Comparison of ENCODE assay signal across 27 mouse cellular contexts in the genomic region with DNA sequence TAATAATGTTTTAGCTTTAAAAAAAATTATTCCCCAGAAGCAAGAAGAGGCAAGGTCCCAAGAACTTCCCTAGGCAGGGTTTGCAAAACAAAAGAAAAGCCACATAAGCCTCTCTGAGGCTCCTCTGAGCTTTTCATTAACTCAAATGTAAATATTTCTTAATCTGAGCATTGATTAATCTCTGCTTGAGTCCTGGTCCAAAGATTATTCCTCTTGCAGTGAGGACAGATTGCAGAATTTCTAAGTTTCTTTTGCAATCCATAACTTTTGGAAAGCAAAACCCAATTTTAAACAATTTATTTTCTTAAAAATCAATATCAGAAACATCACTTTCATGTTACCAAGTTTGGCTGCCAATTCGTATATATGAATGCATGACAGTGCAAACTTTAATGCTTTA. TPM values are rescaled to one million over a fixed set of nuclear protein-coding genes. Genes with fewer than 3 reads are reported as not detected.
DNase-seq lines count a peak whose midpoint lies in the region; ATAC-seq and TF ChIP-seq lines count a peak whose summit lies in the region.
"Had no signal": no experiment of that assay in that cellular context is flagged by ENCODE, and none has a peak within 500 bp of the region (broad histone marks: within the 10 kb centered on the region; RNA-seq: fewer than 3 reads in every experiment).

No protein-coding gene starts in this region.

- no peaks in the 10 kb centered on the region for H3K36me3 ChIP-seq in liver, adult 2 months (ENCODE audit: control insufficient read depth, insufficient read depth, low read length)
- H3K36me3 ChIP-seq in liver, embryonic 11.5 days (ENCODE audit: control insufficient read depth, insufficient read depth, low read length): no peaks in the 10 kb centered on the region
- H3K36me3 ChIP-seq in liver, postnatal 0 days (replicated peaks; ENCODE audit: insufficient read depth, low read length): no peaks in the 10 kb centered on the region
- H3K36me3 ChIP-seq: G1E had no signal

- no peak for ATAC-seq in liver, embryonic 11.5 days (replicated peaks; ENCODE audit: low FRiP score)
- peak; percentile 64 for ATAC-seq in liver, postnatal 0 days
- ATAC-seq: activated CD4-positive, CD25-positive, alpha-beta regulatory T cell, adult 4 months; CD4-positive, CD25-positive, alpha-beta regulatory T cell, adult 4 months; Patski had no signal

- no peak overlapping the region for H3K27ac ChIP-seq in liver, adult 2 months (replicated peaks; ENCODE audit: insufficient read depth, low read depth, low read length)
- H3K27ac ChIP-seq in liver, embryonic 11.5 days (ENCODE audit: low read depth, low read length): no peak overlapping the region
- H3K27ac ChIP-seq in liver, postnatal 0 days (ENCODE audit: low read depth): no peak overlapping the region

- DNase-seq in kidney, adult 9 months: peak; percentile 42
- DNase-seq in kidney, adult 11 months: no peak
- DNase-seq in liver, adult 2 months (ENCODE audit: extremely low read depth, low read depth, low spot score): peak; percentile 97
- DNase-seq in liver, embryonic 11.5 days (ENCODE audit: low spot score): no peak
- DNase-seq in liver, postnatal 0 days: no peak
- DNase-seq in liver: no peak
- DNase-seq: adrenal gland, adult 2 months; adrenal gland, adult 8-10 months; adrenal gland, postnatal 10 days; adrenal gland, postnatal 14 days; adrenal gland, postnatal 25 days; adrenal gland, postnatal 36 days; B cell, adult 2 months; cerebellum, adult 11 months; cerebellum, adult 11-12 months; cerebellum, adult 18-20 months had no signal

- no peak overlapping the region for H3K9ac ChIP-seq in liver, adult 2 months (ENCODE audit: low read depth, low read length)
- no peak overlapping the region for H3K9ac ChIP-seq in liver, embryonic 11.5 days (ENCODE audit: low read depth, low read length)
- no peak overlapping the region for H3K9ac ChIP-seq in liver, postnatal 0 days (replicated peaks)

- H3K79me2 ChIP-seq in liver, adult 2 months (ENCODE audit: control insufficient read depth, insufficient read depth, low read length): no peaks in the 10 kb centered on the region

- H3K27me3 ChIP-seq in liver, adult 2 months (ENCODE audit: control insufficient read depth, insufficient read depth, low read length): no peaks in the 10 kb centered on the region
- H3K27me3 ChIP-seq in liver, embryonic 11.5 days (replicated peaks; ENCODE audit: control insufficient read depth, insufficient read depth, low read length): no peaks in the 10 kb centered on the region
- no peaks in the 10 kb centered on the region for H3K27me3 ChIP-seq in liver, postnatal 0 days (ENCODE audit: insufficient read depth, low read length)

- TF ChIP-seq CTCF in liver, adult 2 months (IDR thresholded peaks at IDR 0.05; ENCODE audit: low read depth, low read length): no peak
- TF ChIP-seq CTCF in liver, postnatal 0 days (IDR thresholded peaks at IDR 0.05; ENCODE audit: low read depth): no peak

- no peak overlapping the region for H3K4me3 ChIP-seq in liver, adult 2 months (ENCODE audit: insufficient read depth, low read depth, low read length)
- H3K4me3 ChIP-seq in liver, embryonic 11.5 days (ENCODE audit: low read depth, low read length): no peak overlapping the region
- no peak overlapping the region for H3K4me3 ChIP-seq in liver, postnatal 0 days (ENCODE audit: low read depth, low read length)

- peak; percentile 66 for TF ChIP-seq EP300 in liver, postnatal 0 days (IDR thresholded peaks at IDR 0.05; ENCODE audit: low read depth)

- no peaks in the 10 kb centered on the region for H3K9me3 ChIP-seq in liver, embryonic 11.5 days (ENCODE audit: control insufficient read depth, low read length)
- H3K9me3 ChIP-seq in liver, postnatal 0 days (ENCODE audit: low read length): no peaks in the 10 kb centered on the region
- H3K9me3 ChIP-seq: G1E had no signal

- 23% methylated on average over 1 of the region's 1 CpGs for WGBS in liver, adult 2 months
- WGBS in liver, embryonic 11.5 days: 66% methylated on average over 1 of the region's 1 CpGs
- 57% methylated on average over 1 of the region's 1 CpGs for WGBS in liver, postnatal 0 days (ENCODE audit: insufficient replicate concordance)

- H3K4me1 ChIP-seq in liver, adult 2 months (ENCODE audit: control insufficient read depth, insufficient read depth, low read length): peaks cover 5% of the 10 kb centered on the region; the same call in 1 of the 2 replicates
- H3K4me1 ChIP-seq in liver, embryonic 11.5 days (replicated peaks; ENCODE audit: control insufficient read depth, insufficient read depth, low read length): no peaks in the 10 kb centered on the region
- no peaks in the 10 kb centered on the region for H3K4me1 ChIP-seq in liver, postnatal 0 days (ENCODE audit: insufficient read depth)

- no peak overlapping the region for H3K4me2 ChIP-seq in liver, embryonic 11.5 days
- no peak overlapping the region for H3K4me2 ChIP-seq in liver, postnatal 0 days (ENCODE audit: low read depth, low read length)

- TF ChIP-seq POLR2A in liver, adult 2 months (IDR thresholded peaks at IDR 0.05; ENCODE audit: extremely low read depth, insufficient read depth, low read length): no peak

RNA-seq across cellular contexts. Expression of gene Cyp2d12, which starts 18.0 kb away (rescaled TPM):
- total RNA-seq in liver, adult 2 months (2014; rRNA removed): 0.65 TPM in 1 of 2 replicates, not detected in the other
- polyA plus RNA-seq in liver, adult 2 months (2012; rRNA removed): 0.63 and 0.65 TPM in 2 replicates
- not detected in 2 replicates for polyA plus RNA-seq in liver, embryonic 11.5 days (2014; fragmentation: Nextera tagmentation; extraction: Ambion mirVana)
- polyA plus RNA-seq in liver, postnatal 0 days (2015; fragmentation: Nextera tagmentation; extraction: Ambion mirVana): 0.07 TPM in 1 of 2 replicates, not detected in the other
- total RNA-seq: adrenal gland, adult 18-20 months; adrenal gland, adult 2 months; adrenal gland, adult 8-10 months; adrenal gland, postnatal 25 days; adrenal gland, postnatal 36 days; CH12.LX; ES-E14; MEL had no signal
- polyA plus RNA-seq: activated CD4-positive, CD25-positive, alpha-beta regulatory T cell, adult 4 months; adrenal gland, adult 2 months; brain, embryonic 14.5 days; C2C12; CD4-positive, CD25-positive, alpha-beta regulatory T cell, adult 4 months; G1E; Patski had no signal

RNA-seq across cellular contexts. Expression of gene Cyp2d34, which starts 47.9 kb away (rescaled TPM):
- not detected in 2 replicates for total RNA-seq in liver, adult 2 months (2014; rRNA removed)
- 0.06 and 0.17 TPM in 2 replicates for polyA plus RNA-seq in liver, adult 2 months (2012; rRNA removed)
- polyA plus RNA-seq in liver, embryonic 11.5 days (2014; fragmentation: Nextera tagmentation; extraction: Ambion mirVana): not detected in 2 replicates
- not detected in 2 replicates for polyA plus RNA-seq in liver, postnatal 0 days (2015; fragmentation: Nextera tagmentation; extraction: Ambion mirVana)
- total RNA-seq: adrenal gland, adult 18-20 months; adrenal gland, adult 2 months; adrenal gland, adult 8-10 months; adrenal gland, postnatal 10 days; adrenal gland, postnatal 14 days; adrenal gland, postnatal 25 days; adrenal gland, postnatal 36 days; adrenal gland, postnatal 4 days; CH12.LX; ES-E14; MEL had no signal
- polyA plus RNA-seq: activated CD4-positive, CD25-positive, alpha-beta regulatory T cell, adult 4 months; adrenal gland, adult 2 months; brain, embryonic 14.5 days; C2C12; CD4-positive, CD25-positive, alpha-beta regulatory T cell, adult 4 months; G1E; Patski had no signal

Comparison
In these comparisons a context has a peak if more than half of its experiments do, and no peak if none do; other contexts are left out.
1. DNase-seq: peak in kidney, adult 9 months (single experiment) and liver, adult 2 months (single experiment); none in kidney, adult 11 months (single experiment), liver, embryonic 11.5 days (single experiment), liver, postnatal 0 days (single experiment) and liver (single experiment).